Mouse (Mus musculus) stomach, embryonic 15.5 days (tissue): ENCODE data around the gene Ythdf1. TPM values are rescaled to one million over a fixed set of nuclear protein-coding genes. Genes with fewer than 3 reads are reported as not detected.
A peak's percentile ranks its signal among the peaks of the same experiment; 100 is the strongest.

Experiments used
- ATAC-seq: fragments of 200-750 bp; cut with Nextera tagmentation; 2 replicates; pipeline ENCODE4 v1.8.0; 2017; ENCODE audit warnings: low read depth, moderate number of reproducible peaks, moderate TSS enrichment; ENCODE audit not compliant: insufficient read depth, low FRiP score
- H3K27ac ChIP-seq: fragments of 300-500 bp; sonication (generic); 2 replicates; pipeline ENCODE4 v1.5.1; 2015; ENCODE audit warnings: mild to moderate bottlenecking, inconsistent platforms
- H3K27me3 ChIP-seq: fragments of 300-500 bp; sonication (generic); replicated peaks from 2 replicates; pipeline ENCODE4 v1.6.1; 2015; ENCODE audit warnings: inconsistent platforms
- H3K36me3 ChIP-seq: fragments of 300-500 bp; sonication (generic); 2 replicates; pipeline ENCODE4 v1.6.1; 2015; ENCODE audit warnings: inconsistent platforms
- H3K4me1 ChIP-seq: fragments of 300-500 bp; sonication (generic); 2 replicates; pipeline ENCODE4 v1.6.1; 2015; ENCODE audit warnings: inconsistent platforms
- H3K4me2 ChIP-seq: fragments of 300-500 bp; sonication (generic); 2 replicates; pipeline ENCODE4 v1.6.1; 2015; ENCODE audit warnings: mild to moderate bottlenecking, inconsistent platforms
- H3K4me3 ChIP-seq: fragments of 300-500 bp; sonication (generic); replicated peaks from 2 replicates; pipeline ENCODE4 v1.5.1; 2015; ENCODE audit warnings: inconsistent platforms
- H3K9ac ChIP-seq: fragments of 300-500 bp; sonication (generic); 2 replicates; pipeline ENCODE4 v1.6.1; 2015; ENCODE audit warnings: inconsistent platforms
- H3K9me3 ChIP-seq: fragments of 300-500 bp; sonication (generic); 2 replicates; pipeline ENCODE4 v1.6.1; 2016; ENCODE audit warnings: inconsistent platforms
- WGBS: fragments of 180-500 bp; shearing (Covaris S2); methylation state at CpG from one replicate; pipeline ENCODE4 v1.1.7; 2015; 5-methylcytosine and 5-hydroxymethylcytosine counted together
- polyA plus RNA-seq: library from polyadenylated mRNA; unstranded; fragments of >200 nt; fragmentation: Nextera tagmentation; extraction: Ambion mirVana; gene quantifications from 2 replicates; pipeline ENCODE4 v1.2.1, GENCODE M21; 2015

The Ythdf1 gene
- polyA plus RNA-seq, 1 experiment from 2014 or later: 51.0 TPM

- WGBS: 91% methylated on average over 18 of the region's 18 CpGs
- ATAC-seq: no peak
- H3K4me2 ChIP-seq: no peak overlapping the region
- 0 out of 2 replicates have a peak, but pooled peaks cover 23% of the 10 kb centered on the region for H3K36me3 ChIP-seq
- no peaks in the 10 kb centered on the region for H3K4me1 ChIP-seq
- no peak overlapping the region for H3K4me3 ChIP-seq
- H3K9ac ChIP-seq: no peak overlapping the region
- no peaks in the 10 kb centered on the region for H3K9me3 ChIP-seq
- no peak overlapping the region for H3K27ac ChIP-seq
- H3K27me3 ChIP-seq: no peaks in the 10 kb centered on the region
Observed at GRCm38 (mm10) chr2:180904435-180905208, 16.1 kb downstream of the Ythdf1 start.

DNA sequence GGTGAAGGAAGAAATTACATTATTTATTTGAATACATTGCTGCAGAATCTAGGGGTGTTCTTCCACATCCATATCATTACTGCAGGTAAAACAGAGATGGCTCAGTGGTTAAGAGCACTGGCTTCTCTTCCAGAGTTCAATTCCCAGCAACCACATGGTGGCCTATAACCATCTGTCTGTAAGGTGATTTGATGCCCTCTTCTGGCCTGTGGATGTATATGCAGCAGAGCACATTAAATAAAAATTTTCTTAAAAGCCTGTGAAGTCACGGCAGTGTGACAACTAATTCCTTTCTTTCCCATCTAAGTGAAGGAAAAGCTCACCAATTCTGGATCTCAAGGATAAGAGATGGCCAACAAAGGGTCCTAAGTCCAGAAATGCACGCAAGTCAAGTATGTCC lies 18.7 kb downstream of the Ythdf1 start:
- WGBS: 38% methylated on average over 2 of the region's 2 CpGs
- Histone ChIP-seq H3K36me3 (0 out of 2 replicates have a peak, but pooled peaks cover 19% of the 10 kb centered on the region), H3K9ac (no peak overlapping the region), H3K4me2 (no peak overlapping the region), H3K4me3 (no peak overlapping the region), H3K27ac (no peak overlapping the region), H3K4me1 (no peaks in the 10 kb centered on the region), H3K27me3 (no peaks in the 10 kb centered on the region), H3K9me3 (no peaks in the 10 kb centered on the region)
- no peak for ATAC-seq

- Histone ChIP-seq H3K4me1 (peaks cover 20% of the 10 kb centered on the region), H3K4me2 (no peak overlapping the region), H3K9ac (no peak overlapping the region), H3K36me3 (no peaks in the 10 kb centered on the region), H3K27me3 (peaks cover 41% of the 10 kb centered on the region), H3K4me3 (no peak overlapping the region), H3K27ac (no peak overlapping the region), H3K9me3 (no peaks in the 10 kb centered on the region)
- 80% methylated on average over 6 of the region's 6 CpGs for WGBS
- no peak for ATAC-seq
Observed at GRCm38 (mm10) chr2:180897857-180898256, 22.9 kb downstream of the Ythdf1 start.

- ATAC-seq: no peak
- 65% methylated on average over 15 of the region's 15 CpGs for WGBS
- Histone ChIP-seq H3K4me1 (peaks cover 25% of the 10 kb centered on the region), H3K9me3 (no peaks in the 10 kb centered on the region), H3K27ac (no peak overlapping the region), H3K36me3 (no peaks in the 10 kb centered on the region), H3K9ac (no peak overlapping the region), H3K4me3 (no peak overlapping the region), H3K4me2 (no peak overlapping the region), H3K27me3 (peaks cover 50% of the 10 kb centered on the region)
Observed at GRCm38 (mm10) chr2:180896819-180897625, 23.7 kb downstream of the Ythdf1 start.

- ATAC-seq: no peak
Observed at GRCm38 (mm10) chr2:180895837-180896525, 24.8 kb downstream of the Ythdf1 start.

GRCm38 (mm10) chr2:180895321-180895720 lies 25.4 kb downstream of the Ythdf1 start:
- H3K27me3 ChIP-seq: peaks cover 67% of the 10 kb centered on the region
- ATAC-seq: no peak
- H3K36me3 ChIP-seq: no peaks in the 10 kb centered on the region

More at GRCm38 (mm10) chr2:180895837-180896525, 24.8 kb downstream of the Ythdf1 start:
- no peak overlapping the region for H3K4me3 ChIP-seq
- WGBS: 74% methylated on average over 11 of the region's 11 CpGs
- H3K27ac ChIP-seq: no peak overlapping the region
- no peak overlapping the region for H3K4me2 ChIP-seq
- peaks cover 26% of the 10 kb centered on the region for H3K4me1 ChIP-seq
- H3K9me3 ChIP-seq: no peaks in the 10 kb centered on the region
- H3K9ac ChIP-seq: no peak overlapping the region
- H3K36me3 ChIP-seq: no peaks in the 10 kb centered on the region
- H3K27me3 ChIP-seq: peaks cover 60% of the 10 kb centered on the region

GRCm38 (mm10) chr2:180894734-180895133 lies 26.0 kb downstream of the Ythdf1 start:
- H3K36me3 ChIP-seq: no peaks in the 10 kb centered on the region
- peaks cover 73% of the 10 kb centered on the region for H3K27me3 ChIP-seq
- no peaks in the 10 kb centered on the region for H3K9me3 ChIP-seq
- H3K4me3 ChIP-seq: peak overlapping the region; percentile 44; the same call in 1 of the 2 replicates
- H3K9ac ChIP-seq: no peak overlapping the region
- H3K4me1 ChIP-seq: peaks cover 34% of the 10 kb centered on the region
- no peak; the same call in 1 of the 2 replicates for ATAC-seq
- peak overlapping the region; percentile 90 for H3K4me2 ChIP-seq
- H3K27ac ChIP-seq: no peak overlapping the region
- WGBS: 1% methylated on average over 13 of the region's 13 CpGs

More at GRCm38 (mm10) chr2:180895321-180895720, 25.4 kb downstream of the Ythdf1 start:
- peaks cover 32% of the 10 kb centered on the region for H3K4me1 ChIP-seq
- H3K9ac ChIP-seq: no peak overlapping the region
- no peak overlapping the region for H3K27ac ChIP-seq
- 79% methylated on average over 3 of the region's 3 CpGs for WGBS
- no peaks in the 10 kb centered on the region for H3K9me3 ChIP-seq
- H3K4me3 ChIP-seq: no peak overlapping the region
- no peak overlapping the region for H3K4me2 ChIP-seq

DNA sequence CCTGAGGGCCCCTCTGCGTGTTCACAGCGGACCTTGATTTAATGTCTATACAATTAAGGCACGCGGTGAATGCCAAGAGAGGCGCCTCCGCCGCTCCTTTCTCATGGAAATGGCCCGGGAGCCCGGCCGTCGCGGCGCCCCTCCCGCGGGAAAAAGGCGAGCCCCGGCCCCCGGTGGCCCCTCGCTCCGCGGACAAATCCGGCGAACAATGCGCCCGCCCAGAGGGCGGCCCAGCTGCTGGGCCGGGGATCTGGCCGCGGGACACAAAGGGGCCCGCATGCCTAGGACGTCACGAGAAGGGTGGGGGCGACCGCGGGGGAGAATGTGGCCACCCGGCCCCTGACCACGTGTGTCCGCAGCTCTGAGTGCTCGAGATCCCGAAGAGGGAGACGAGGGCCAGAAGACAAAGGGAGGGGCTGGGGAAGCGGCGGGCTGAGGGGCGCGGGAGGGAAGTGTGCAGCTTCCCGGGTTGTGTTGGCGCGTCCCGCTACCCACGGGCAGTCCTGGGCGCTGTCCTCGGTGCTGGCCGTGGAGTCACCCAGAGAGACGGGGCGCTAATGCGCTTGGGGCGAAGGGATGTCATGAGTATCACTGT lies 26.6 kb downstream of the Ythdf1 start:
- no peak overlapping the region for H3K9ac ChIP-seq
- H3K27me3 ChIP-seq: peaks cover 79% of the 10 kb centered on the region
- peaks cover 34% of the 10 kb centered on the region for H3K4me1 ChIP-seq
- no peak overlapping the region for H3K27ac ChIP-seq
- H3K4me3 ChIP-seq: peak overlapping the region; percentile 44
- H3K4me2 ChIP-seq: peak overlapping the region; percentile 90
- no peaks in the 10 kb centered on the region for H3K9me3 ChIP-seq
- no peaks in the 10 kb centered on the region for H3K36me3 ChIP-seq
- ATAC-seq: no peak; the same call in 1 of the 2 replicates
- WGBS: under 1% methylated on average over 57 of the region's 57 CpGs

GRCm38 (mm10) chr2:180893537-180894028 lies 27.2 kb downstream of the Ythdf1 start:
- Histone ChIP-seq H3K36me3 (no peaks in the 10 kb centered on the region), H3K27ac (no peak overlapping the region), H3K4me2 (peak overlapping the region; percentile 90), H3K9ac (no peak overlapping the region), H3K9me3 (no peaks in the 10 kb centered on the region), H3K4me1 (peaks cover 34% of the 10 kb centered on the region), H3K27me3 (peaks cover 83% of the 10 kb centered on the region), H3K4me3 (peak overlapping the region; percentile 44)
- no peak for ATAC-seq
- under 1% methylated on average over 48 of the region's 50 CpGs for WGBS

- peaks cover 89% of the 10 kb centered on the region for H3K27me3 ChIP-seq
- H3K4me2 ChIP-seq: peak overlapping the region; percentile 90
- no peaks in the 10 kb centered on the region for H3K36me3 ChIP-seq
- no peaks in the 10 kb centered on the region for H3K9me3 ChIP-seq
- WGBS: under 1% methylated on average over 82 of the region's 97 CpGs
- ATAC-seq: no peak
- H3K9ac ChIP-seq: no peak overlapping the region
- peaks cover 34% of the 10 kb centered on the region for H3K4me1 ChIP-seq
- H3K4me3 ChIP-seq: peak overlapping the region; percentile 44
- no peak overlapping the region for H3K27ac ChIP-seq
Observed at GRCm38 (mm10) chr2:180892841-180893521, 27.8 kb downstream of the Ythdf1 start.
